Mouse (Mus musculus) 3134 (cell line): Measurements from ENCODE around the gene Lin7b.

Experiments used
- DNase-seq: peaks from one replicate; pipeline ENCODE4 v3.0.0-alpha.2; 2011; ENCODE audit warnings: low spot score; ENCODE audit not compliant: insufficient read length; ENCODE audit errors: extremely low read depth

Lin7b gene

GRCm38 (mm10) chr7:45356087-45356486, 14.3 kb downstream of the Lin7b start:
- DNase-seq, result no peak

GRCm38 (mm10) chr7:45355318-45356020, 14.9 kb downstream of the Lin7b start:
- no peak for DNase-seq

GRCm38 (mm10) chr7:45353041-45353440, 17.3 kb downstream of the Lin7b start:
- DNase-seq, result no peak

GRCm38 (mm10) chr7:45346905-45347304, 23.5 kb downstream of the Lin7b start:
- DNase-seq, result no peak

GRCm38 (mm10) chr7:45343543-45343942, 26.8 kb downstream of the Lin7b start:
- DNase-seq, result no peak

GRCm38 (mm10) chr7:45342081-45342480, 28.3 kb downstream of the Lin7b start:
- DNase-seq, result no peak

- peak; percentile 74 for DNase-seq
Observed at GRCm38 (mm10) chr7:45341303-45341702, 29.1 kb downstream of the Lin7b start.

GRCm38 (mm10) chr7:45340669-45341068, 29.7 kb downstream of the Lin7b start:
- DNase-seq, result peak; percentile 46

- DNase-seq, result no peak
Observed at GRCm38 (mm10) chr7:45340066-45340442, 30.3 kb downstream of the Lin7b start.

GRCm38 (mm10) chr7:45339410-45340065, 30.8 kb downstream of the Lin7b start:
- DNase-seq, result peak; percentile 89

GRCm38 (mm10) chr7:45338161-45338911, 32.0 kb downstream of the Lin7b start:
- no peak for DNase-seq

- no peak for DNase-seq
Observed at GRCm38 (mm10) chr7:45337469-45337868, 32.9 kb downstream of the Lin7b start.

GRCm38 (mm10) chr7:45336319-45336718, 34.1 kb downstream of the Lin7b start:
- no peak for DNase-seq

GRCm38 (mm10) chr7:45335056-45335455, 35.3 kb downstream of the Lin7b start, which contains the start of gene Hrc:
Hrc (plus strand) TSS chr7:45335290.
- no peak for DNase-seq

GRCm38 (mm10) chr7:45334605-45335004, 35.8 kb downstream of the Lin7b start:
- no peak for DNase-seq

- peak; percentile 85 for DNase-seq
Observed at GRCm38 (mm10) chr7:45333431-45333982, 36.9 kb downstream of the Lin7b start, which contains the start of gene Trpm4. Trpm4 (minus strand) TSS chr7:45333780.

- no peak for DNase-seq
Observed at GRCm38 (mm10) chr7:45332685-45333425, 37.5 kb downstream of the Lin7b start.

GRCm38 (mm10) chr7:45331502-45331901, 38.9 kb downstream of the Lin7b start:
- DNase-seq, result no peak

GRCm38 (mm10) chr7:45328841-45329475, 41.4 kb downstream of the Lin7b start:
- no peak for DNase-seq

GRCm38 (mm10) chr7:45325800-45326199, 44.6 kb downstream of the Lin7b start:
- DNase-seq, result no peak
